Mouse (Mus musculus): Measurements from ENCODE around the gene Spem1.
"Not testable (repeated sequence)": the region's sequence is repeated elsewhere in the genome, so short reads cannot be mapped to it uniquely, and the experiment has no call there.

Spem1 gene

GRCm38 (mm10) chr11:69822080-69822479, at the start of gene Spem1:
Gene Spem1, minus strand, starts transcription at chr11:69822180.
- DNase-seq: no peak

GRCm38 (mm10) chr11:69870289-69871069, 48.5 kb upstream of the Spem1 start:
- DNase-seq: no peak

GRCm38 (mm10) chr11:69867335-69867734, 45.4 kb upstream of the Spem1 start:
- DNase-seq: no peak

- no peak for DNase-seq
Measured at GRCm38 (mm10) chr11:69865561-69865960, 43.6 kb upstream of the Spem1 start.

- DNase-seq: no peak
Measured at GRCm38 (mm10) chr11:69864138-69864860, 42.3 kb upstream of the Spem1 start.

- DNase-seq: not testable (repeated sequence)
Measured at GRCm38 (mm10) chr11:69863729-69864128, 41.7 kb upstream of the Spem1 start.

GRCm38 (mm10) chr11:69858113-69858998, 36.4 kb upstream of the Spem1 start, which contains the start of gene Tnk1:
Gene Tnk1, minus strand, starts transcription at chr11:69858730.
- DNase-seq: peak; percentile 75

- DNase-seq: peak; percentile 50
Measured at GRCm38 (mm10) chr11:69855347-69855746, 33.4 kb upstream of the Spem1 start.

- DNase-seq: no peak
Measured at GRCm38 (mm10) chr11:69854680-69855079, 32.7 kb upstream of the Spem1 start.

- DNase-seq: no peak
Measured at GRCm38 (mm10) chr11:69853994-69854393, 32.0 kb upstream of the Spem1 start.

GRCm38 (mm10) chr11:69850754-69851153, 28.8 kb upstream of the Spem1 start:
- DNase-seq: no peak

- no peak for DNase-seq
Measured at GRCm38 (mm10) chr11:69849884-69850283, 27.9 kb upstream of the Spem1 start.

GRCm38 (mm10) chr11:69849128-69849527, 27.1 kb upstream of the Spem1 start:
- no peak for DNase-seq

- DNase-seq: no peak
Measured at GRCm38 (mm10) chr11:69848021-69848420, 26.0 kb upstream of the Spem1 start.

GRCm38 (mm10) chr11:69846738-69847688, 25.0 kb upstream of the Spem1 start:
- peak; percentile 36 for DNase-seq

GRCm38 (mm10) chr11:69846198-69846680, 24.3 kb upstream of the Spem1 start, which contains the start of gene Plscr3:
Gene Plscr3, plus strand, starts transcription at chr11:69846376.
- peak; percentile 96 for DNase-seq

- no peak for DNase-seq
Measured at GRCm38 (mm10) chr11:69838714-69839104, 16.7 kb upstream of the Spem1 start.

- DNase-seq: peak; percentile 98
Measured at GRCm38 (mm10) chr11:69837952-69838713, 16.2 kb upstream of the Spem1 start, which contains the start of gene Tmem256. Gene Tmem256, plus strand, starts transcription at chr11:69838514.

- DNase-seq: no peak
Measured at GRCm38 (mm10) chr11:69837604-69837951, 15.6 kb upstream of the Spem1 start, which contains the start of gene Nlgn2. Gene Nlgn2, minus strand, starts transcription at chr11:69837784.

- peak; percentile 55 for DNase-seq
Measured at GRCm38 (mm10) chr11:69836703-69837576, 15.0 kb upstream of the Spem1 start.

Measured in kidney, postnatal 14 days (tissue).